Mouse (Mus musculus) testis, adult 2 months (tissue): Measurements from ENCODE around the gene Bicdl1. TPM values are rescaled to one million over a fixed set of nuclear protein-coding genes. Genes with fewer than 3 reads are reported as not detected.
"Not testable (repeated sequence)": the region's sequence is repeated elsewhere in the genome, so short reads cannot be mapped to it uniquely, and the experiment has no call there.

Experiments used
- H3K27ac ChIP-seq: fragments of 200-500 bp; 2 replicates; pipeline ENCODE4 v1.5.1; 2012; ENCODE audit warnings: low read depth, low read length; ENCODE audit not compliant: control insufficient read depth, insufficient read depth
- H3K27me3 ChIP-seq: fragments of 200-500 bp; 2 replicates; pipeline ENCODE4 v1.6.1; 2012; ENCODE audit warnings: mild to moderate bottlenecking, low read length, moderate library complexity; ENCODE audit not compliant: control insufficient read depth, insufficient read depth
- H3K36me3 ChIP-seq: fragments of 200-500 bp; 2 replicates; pipeline ENCODE4 v1.6.1; 2012; ENCODE audit warnings: mild to moderate bottlenecking, low read length; ENCODE audit not compliant: control insufficient read depth, insufficient read depth
- H3K4me1 ChIP-seq: fragments of 200-500 bp; 2 replicates; pipeline ENCODE4 v1.6.1; 2012; ENCODE audit warnings: low read length; ENCODE audit not compliant: control insufficient read depth, insufficient read depth
- H3K4me3 ChIP-seq: fragments of 200-500 bp; 2 replicates; pipeline ENCODE4 v1.5.1; 2012; ENCODE audit warnings: low read depth, mild to moderate bottlenecking, low read length, moderate library complexity, mixed read lengths; ENCODE audit not compliant: control insufficient read depth
- CTCF ChIP-seq: fragments of 200-500 bp; IDR thresholded peaks from 2 replicates; pipeline ENCODE4 v1.5.1; 2012; ENCODE audit warnings: low read depth, mild to moderate bottlenecking, inconsistent platforms, low read length, moderate library complexity; ENCODE audit not compliant: control insufficient read depth, insufficient read depth, insufficient replicate concordance
- POLR2A ChIP-seq: fragments of 200-500 bp; IDR thresholded peaks from 2 replicates; pipeline ENCODE4 v1.6.1; 2012; ENCODE audit warnings: low read depth, mild to moderate bottlenecking, inconsistent platforms, low read length, moderate library complexity; ENCODE audit not compliant: control insufficient read depth
- polyA plus RNA-seq: library from polyadenylated mRNA; depleted of rRNA; stranded (reverse); fragments of >200 nt; gene quantifications from 2 replicates; pipeline ENCODE4 v1.2.3, GENCODE M21; 2012

The Bicdl1 gene
- polyA plus RNA-seq, 1 experiment = 14.0 TPM

GRCm38 (mm10) chr5:115758431-115759180 lies 27.2 kb upstream of the Bicdl1 start:
- TF ChIP-seq POLR2A (no peak), CTCF (no peak)
- H3K4me1 ChIP-seq = peaks cover 3% of the 10 kb centered on the region
- H3K36me3 ChIP-seq = no peaks in the 10 kb centered on the region
- H3K4me3 ChIP-seq = no peak overlapping the region
- no peaks in the 10 kb centered on the region for H3K27me3 ChIP-seq
- H3K27ac ChIP-seq = no peak overlapping the region

- TF ChIP-seq POLR2A (no peak), CTCF (no peak)
- H3K27ac ChIP-seq = no peak overlapping the region
Observed at GRCm38 (mm10) chr5:115757516-115757915, 26.1 kb upstream of the Bicdl1 start.

GRCm38 (mm10) chr5:115755501-115755900 lies 24.1 kb upstream of the Bicdl1 start:
- peaks cover 5% of the 10 kb centered on the region; the same call in 1 of the 2 replicates for H3K4me1 ChIP-seq
- H3K27me3 ChIP-seq = no peaks in the 10 kb centered on the region
- no peak for TF ChIP-seq POLR2A
- TF ChIP-seq CTCF = no peak
- no peak overlapping the region for H3K27ac ChIP-seq
- H3K4me3 ChIP-seq = no peak overlapping the region
- H3K36me3 ChIP-seq = no peaks in the 10 kb centered on the region

More at GRCm38 (mm10) chr5:115757516-115757915, 26.1 kb upstream of the Bicdl1 start:
- Histone ChIP-seq H3K36me3 (no peaks in the 10 kb centered on the region), H3K27me3 (no peaks in the 10 kb centered on the region), H3K4me1 (peaks cover 3% of the 10 kb centered on the region), H3K4me3 (no peak overlapping the region)

GRCm38 (mm10) chr5:115754831-115755230 lies 23.4 kb upstream of the Bicdl1 start:
- Histone ChIP-seq H3K36me3 (no peaks in the 10 kb centered on the region), H3K27ac (no peak overlapping the region), H3K4me1 (peaks cover 5% of the 10 kb centered on the region; the same call in 1 of the 2 replicates), H3K27me3 (no peaks in the 10 kb centered on the region), H3K4me3 (no peak overlapping the region)
- no peak for TF ChIP-seq POLR2A
- no peak for TF ChIP-seq CTCF

GRCm38 (mm10) chr5:115752883-115753282 lies 21.5 kb upstream of the Bicdl1 start:
- TF ChIP-seq CTCF (no peak), POLR2A (no peak)
- Histone ChIP-seq H3K27me3 (no peaks in the 10 kb centered on the region), H3K4me1 (peaks cover 5% of the 10 kb centered on the region; the same call in 1 of the 2 replicates), H3K4me3 (no peak overlapping the region), H3K27ac (no peak overlapping the region), H3K36me3 (no peaks in the 10 kb centered on the region)

- not testable (repeated sequence) for H3K4me3 ChIP-seq, H3K27ac ChIP-seq
Observed at GRCm38 (mm10) chr5:115751916-115752315, 20.5 kb upstream of the Bicdl1 start.

GRCm38 (mm10) chr5:115748316-115748715 lies 16.9 kb upstream of the Bicdl1 start:
- no peak for TF ChIP-seq POLR2A
- TF ChIP-seq CTCF = no peak
- Histone ChIP-seq H3K4me3 (no peak overlapping the region), H3K36me3 (no peaks in the 10 kb centered on the region), H3K27ac (no peak overlapping the region), H3K27me3 (no peaks in the 10 kb centered on the region), H3K4me1 (peaks cover 5% of the 10 kb centered on the region; the same call in 1 of the 2 replicates)

More at GRCm38 (mm10) chr5:115751916-115752315, 20.5 kb upstream of the Bicdl1 start:
- not testable (repeated sequence) for H3K36me3 ChIP-seq, H3K4me1 ChIP-seq, H3K27me3 ChIP-seq
